Mouse (Mus musculus): ENCODE results near the gene Pigt.

Pigt gene

GRCm38 (mm10) chr2:164486258-164487114, 10.8 kb upstream of the Pigt start:
- DNase-seq (ENCODE audit: low spot score), result no peak

- no peak for DNase-seq (ENCODE audit: low spot score)
Measured at GRCm38 (mm10) chr2:164487115-164487527, 10.2 kb upstream of the Pigt start.

GRCm38 (mm10) chr2:164487812-164488211, 9.5 kb upstream of the Pigt start:
- no peak for DNase-seq (ENCODE audit: low spot score)

GRCm38 (mm10) chr2:164494126-164494525, 3.2 kb upstream of the Pigt start:
- DNase-seq (ENCODE audit: low spot score), result no peak

GRCm38 (mm10) chr2:164496331-164496730, 989 bp upstream of the Pigt start:
- no peak for DNase-seq (ENCODE audit: low spot score)

- no peak for DNase-seq (ENCODE audit: low spot score)
Measured at GRCm38 (mm10) chr2:164497691-164498268, 460 bp downstream of the Pigt start.

- DNase-seq (ENCODE audit: low spot score), result no peak
Measured at GRCm38 (mm10) chr2:164499317-164499716, 2.0 kb downstream of the Pigt start.

- no peak for DNase-seq (ENCODE audit: low spot score)
Measured at GRCm38 (mm10) chr2:164500511-164500910, 3.2 kb downstream of the Pigt start.

- DNase-seq (ENCODE audit: low spot score), result no peak
Measured at GRCm38 (mm10) chr2:164504919-164505318, 7.6 kb downstream of the Pigt start.

GRCm38 (mm10) chr2:164505619-164506347, 8.5 kb downstream of the Pigt start:
- DNase-seq (ENCODE audit: low spot score), result no peak

GRCm38 (mm10) chr2:164507811-164508210, 10.5 kb downstream of the Pigt start:
- no peak for DNase-seq (ENCODE audit: low spot score)

- DNase-seq (ENCODE audit: low spot score), result no peak
Measured at GRCm38 (mm10) chr2:164510621-164511190, 13.4 kb downstream of the Pigt start.

- no peak for DNase-seq (ENCODE audit: low spot score)
Measured at GRCm38 (mm10) chr2:164512121-164512909, 15.0 kb downstream of the Pigt start.

GRCm38 (mm10) chr2:164513389-164513788, 16.1 kb downstream of the Pigt start:
- peak; percentile 33 for DNase-seq (ENCODE audit: low spot score)

- no peak for DNase-seq (ENCODE audit: low spot score)
Measured at GRCm38 (mm10) chr2:164514916-164515315, 17.6 kb downstream of the Pigt start.

GRCm38 (mm10) chr2:164515897-164516296, 18.6 kb downstream of the Pigt start:
- no peak for DNase-seq (ENCODE audit: low spot score)

- no peak for DNase-seq (ENCODE audit: low spot score)
Measured at GRCm38 (mm10) chr2:164516592-164516991, 19.3 kb downstream of the Pigt start.

GRCm38 (mm10) chr2:164517485-164518221, 20.3 kb downstream of the Pigt start:
- DNase-seq (ENCODE audit: low spot score), result no peak

GRCm38 (mm10) chr2:164518266-164519170, 21.2 kb downstream of the Pigt start:
- no peak for DNase-seq (ENCODE audit: low spot score)

GRCm38 (mm10) chr2:164519171-164519526, 21.8 kb downstream of the Pigt start:
- DNase-seq (ENCODE audit: low spot score), result no peak
